Mouse (Mus musculus) MEL (cell line): ENCODE measurements around the gene Abhd2.

Experiments
- CTCF ChIP-seq, 3 experiments: IDR thresholded peaks in 2 of 3; conservative IDR thresholded peaks in 1 of 3; 2 replicates each; pipeline ENCODE4 v1.5.1; 2011 to 2012; ENCODE audit warnings: low read length in 3 of 3, low read depth in 2 of 3, mild to moderate bottlenecking in 2 of 3, improper control_type of control experiment in 1 of 3, inconsistent platforms in 1 of 3, mixed read lengths in 1 of 3, moderate library complexity in 1 of 3; ENCODE audit not compliant: control insufficient read depth in 1 of 3, insufficient read depth in 1 of 3, poor library complexity in 1 of 3, severe bottlenecking in 1 of 3
- MAZ ChIP-seq: IDR thresholded peaks from 2 replicates; pipeline ENCODE4 v1.6.1; 2012; ENCODE audit warnings: low read depth, mild to moderate bottlenecking, inconsistent platforms, low read length, improper control_type of control experiment
- USF1 ChIP-seq: IDR thresholded peaks from 2 replicates; pipeline ENCODE4 v1.6.1; 2014; ENCODE audit warnings: low read depth, mild to moderate bottlenecking, inconsistent platforms, low read length, improper control_type of control experiment, moderate library complexity
- ZKSCAN1 ChIP-seq: IDR thresholded peaks from 2 replicates; pipeline ENCODE4 v1.6.1; 2012; ENCODE audit warnings: low read depth, mild to moderate bottlenecking, inconsistent platforms, low read length, improper control_type of control experiment, moderate library complexity
- ZMIZ1 ChIP-seq: IDR thresholded peaks from 2 replicates; pipeline ENCODE4 v1.6.1; 2012; ENCODE audit warnings: low read depth, mild to moderate bottlenecking, inconsistent platforms, low read length, improper control_type of control experiment, moderate library complexity

DNA sequence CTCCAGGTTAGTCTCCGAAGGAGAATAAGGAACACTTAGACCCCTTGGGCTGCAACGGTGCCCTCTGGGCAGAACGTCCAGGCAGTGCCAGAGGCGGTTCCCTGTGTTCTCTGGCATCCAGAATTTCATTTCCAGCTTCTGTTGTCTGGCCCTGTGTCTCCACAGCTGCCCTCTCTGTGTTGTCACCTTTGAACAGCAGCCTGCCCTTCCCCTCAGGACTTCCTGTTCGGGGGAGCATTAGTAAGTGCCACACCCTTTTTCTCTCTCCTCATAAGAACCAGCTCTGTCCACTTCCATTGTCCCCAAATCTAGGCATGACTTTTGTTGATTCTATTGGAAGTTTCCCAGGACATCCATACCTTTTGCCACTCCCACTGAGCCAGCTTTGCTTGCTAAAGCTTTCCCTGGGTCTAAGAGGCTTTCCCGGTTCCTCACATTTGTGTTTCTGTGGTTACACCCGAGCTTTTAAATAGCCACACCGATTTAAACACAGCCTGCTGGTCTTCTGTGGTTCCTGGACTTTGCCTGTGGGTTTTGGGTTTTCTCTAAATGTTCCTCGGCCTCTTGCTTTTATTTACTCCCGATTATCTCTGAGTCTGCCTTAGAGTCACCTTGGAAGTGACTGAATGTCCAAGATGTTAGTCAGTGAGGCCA lies 6.5 kb downstream of the Abhd2 start:
- no peak for TF ChIP-seq CTCF (IDR thresholded peaks at IDR 0.05 in 2 of 3, conservative IDR thresholded peaks at IDR 0.05 in 1 of 3; ENCODE audit: control insufficient read depth in 1 of 3, insufficient read depth in 1 of 3, low read depth in 2 of 3, low read length in 3 of 3, poor library complexity in 1 of 3, severe bottlenecking in 1 of 3)
- no peak for TF ChIP-seq USF1
- TF ChIP-seq ZMIZ1 = no peak
- TF ChIP-seq ZKSCAN1 = no peak
- no peak for TF ChIP-seq MAZ
